Mouse (Mus musculus) cerebellum, postnatal 10 days (tissue): ENCODE results near the gene Zc3h12a.

Experiments used
- DNase-seq, 2 experiments: peaks; one replicate each; pipeline ENCODE4 v3.0.0; 2021; ENCODE audit warnings: mixed read lengths in 2 of 2

Gene Zc3h12a

GRCm38 (mm10) chr4:125114638-125115037 is 13.0 kb downstream of the Zc3h12a start:
- DNase-seq = peak; percentile 93 to 94

- DNase-seq = no peak
Measured at GRCm38 (mm10) chr4:125105354-125105753, 22.3 kb downstream of the Zc3h12a start.

DNA sequence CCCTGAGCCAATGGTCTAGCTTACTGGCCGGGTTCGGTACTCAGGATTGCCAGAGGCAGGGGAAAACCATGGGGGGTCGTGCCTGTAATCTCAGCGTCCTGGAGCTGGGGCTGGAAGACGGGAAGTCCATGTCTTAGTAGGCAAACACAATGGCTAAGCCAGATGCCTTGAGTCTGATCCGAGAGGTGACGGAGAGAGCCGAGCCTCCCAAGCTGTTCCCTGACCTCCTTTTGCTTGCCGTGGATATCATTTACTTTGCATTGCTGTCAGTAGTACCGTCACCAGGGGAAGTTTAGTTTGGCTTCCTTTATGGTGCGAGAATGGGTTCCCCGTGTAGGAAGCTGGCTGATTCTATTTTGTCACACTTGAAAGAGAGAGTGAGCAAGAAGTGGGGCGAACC is 26.3 kb downstream of the Zc3h12a start:
- DNase-seq = no peak

DNA sequence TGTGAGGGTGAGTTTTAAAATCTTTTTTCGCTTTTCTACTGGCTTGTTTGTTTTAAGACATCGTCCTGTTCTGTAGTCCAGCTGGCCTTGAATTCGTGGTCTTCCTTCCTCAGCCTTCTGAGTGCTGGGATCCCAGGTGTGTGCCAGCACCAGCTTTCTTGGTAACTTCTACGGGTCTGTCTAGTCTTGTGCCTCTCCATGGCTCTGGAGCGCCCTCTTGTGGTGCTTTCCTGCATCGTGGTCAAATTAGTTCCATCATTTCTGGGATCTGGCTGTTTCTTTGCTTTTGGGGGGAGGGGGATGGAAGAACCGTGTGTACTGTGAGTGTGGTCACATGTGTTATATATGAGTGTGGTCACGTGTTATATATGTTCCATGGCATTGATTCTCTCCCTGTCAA is 28.2 kb downstream of the Zc3h12a start:
- DNase-seq = peak; percentile 92 to 96

DNA sequence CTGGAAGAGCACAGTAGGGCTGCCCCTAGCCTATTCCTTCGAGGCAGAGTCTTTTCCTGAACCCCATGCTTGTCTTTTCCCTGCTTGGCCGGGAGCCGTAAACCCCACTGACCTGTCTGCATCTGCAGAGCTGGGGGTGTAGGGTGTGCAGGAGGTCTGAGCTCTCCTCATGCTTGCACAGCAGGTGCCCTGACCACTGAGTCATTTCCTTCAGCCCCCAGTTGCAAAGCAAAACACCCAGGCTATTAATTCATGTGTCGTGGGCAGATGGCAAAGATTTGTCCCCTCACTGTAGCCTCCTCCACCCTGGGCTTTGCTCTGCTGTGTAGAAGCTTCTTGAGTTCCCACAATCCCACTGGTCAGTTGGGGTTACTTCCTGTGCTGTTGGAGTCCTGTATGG is 30.2 kb downstream of the Zc3h12a start:
- no peak for DNase-seq

GRCm38 (mm10) chr4:125096066-125096465 is 31.6 kb downstream of the Zc3h12a start:
- no peak for DNase-seq

GRCm38 (mm10) chr4:125093031-125093430 is 34.6 kb downstream of the Zc3h12a start:
- DNase-seq = no peak

- DNase-seq = peak; percentile 79 to 82
Measured at GRCm38 (mm10) chr4:125085346-125085841, 42.2 kb downstream of the Zc3h12a start.

DNA sequence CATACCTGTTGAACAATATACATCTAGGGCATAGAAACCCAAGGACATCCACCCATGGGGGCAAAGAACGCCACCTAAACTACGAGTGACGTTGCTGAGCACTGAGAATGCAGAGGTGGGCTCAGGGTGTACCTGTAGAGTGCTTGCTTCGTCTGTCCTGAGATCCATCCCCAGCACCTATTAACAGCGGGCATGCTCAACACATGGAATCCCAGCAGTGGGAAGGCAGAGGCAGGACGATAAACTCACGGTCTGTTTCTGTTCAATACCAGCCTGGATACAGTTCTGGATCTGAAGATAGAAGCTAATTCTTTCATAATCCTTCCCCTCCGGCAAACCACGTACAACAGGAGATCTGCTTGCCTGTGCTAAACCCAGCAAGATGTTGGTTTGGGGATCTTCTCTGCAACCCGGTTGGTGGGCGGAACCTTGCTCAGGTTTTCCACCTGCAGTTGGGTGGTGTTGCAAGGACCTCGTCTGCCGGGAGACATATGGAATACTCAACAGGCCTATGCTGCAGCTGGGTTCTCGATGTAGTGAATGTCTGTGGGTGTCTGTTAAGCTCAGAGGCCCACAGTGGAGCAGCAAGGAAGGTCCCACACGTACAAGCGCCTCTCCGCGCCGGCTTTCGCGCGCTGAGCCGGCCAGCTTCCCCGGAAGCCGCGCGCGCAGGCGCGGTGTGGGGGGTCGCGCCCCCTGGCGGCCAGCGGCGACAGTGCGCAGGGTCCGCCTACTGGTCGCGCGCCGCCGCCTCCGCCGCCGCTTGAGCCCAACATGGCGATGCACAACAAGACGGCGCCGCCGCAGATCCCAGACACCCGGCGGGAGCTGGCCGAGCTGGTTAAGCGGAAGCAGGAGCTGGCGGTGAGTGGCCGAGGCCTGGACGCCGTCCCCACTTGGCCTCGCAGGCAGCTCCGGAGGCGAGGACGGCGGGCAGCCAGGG is 43.0 kb downstream of the Zc3h12a start, which contains the start of gene Meaf6:
Gene Meaf6 (plus strand): TSS at position 732 of the 943 bp plus-strand sequence.
- peak; percentile 96 to 97 for DNase-seq

DNA sequence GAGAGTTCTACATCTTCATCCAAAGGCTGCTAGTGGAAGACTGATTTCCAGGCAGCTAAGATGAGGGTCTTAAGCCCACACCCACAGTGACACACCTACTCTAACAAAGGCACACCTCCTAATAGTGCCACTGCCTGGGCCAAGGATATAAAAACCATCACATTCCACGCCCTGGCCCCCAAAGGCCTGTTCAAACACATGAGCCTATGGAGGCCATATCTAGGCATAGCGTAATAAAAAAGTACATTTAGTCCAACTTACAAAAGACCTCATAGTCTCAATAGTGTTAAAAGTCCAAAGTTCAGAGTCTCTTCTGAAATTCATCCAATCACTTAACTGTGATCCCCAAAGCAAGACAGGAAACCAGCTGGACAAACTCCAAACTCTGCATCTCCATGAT is 48.9 kb downstream of the Zc3h12a start:
- no peak for DNase-seq

DNA sequence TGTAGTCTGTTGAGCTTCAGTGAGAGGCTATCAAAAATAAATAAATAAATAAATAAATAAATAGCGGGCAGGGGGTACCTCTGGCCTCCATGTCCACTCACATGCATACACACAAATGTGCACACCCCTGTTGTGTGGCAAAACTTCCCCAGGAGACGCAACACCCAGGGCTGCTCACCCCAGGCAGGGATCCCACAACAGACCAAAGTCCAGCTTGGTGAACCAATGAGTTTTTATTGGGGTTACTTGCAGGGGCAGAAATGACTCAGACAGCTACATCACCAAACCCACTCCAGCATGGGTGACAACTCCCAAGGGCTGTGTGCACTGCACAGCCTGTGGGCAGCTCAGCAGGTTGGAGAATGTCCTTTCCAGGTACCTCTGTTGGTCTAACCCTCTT is 49.9 kb downstream of the Zc3h12a start:
- no peak for DNase-seq
